Comparison of ENCODE assay signal across 14 mouse cellular contexts in the genomic region with DNA sequence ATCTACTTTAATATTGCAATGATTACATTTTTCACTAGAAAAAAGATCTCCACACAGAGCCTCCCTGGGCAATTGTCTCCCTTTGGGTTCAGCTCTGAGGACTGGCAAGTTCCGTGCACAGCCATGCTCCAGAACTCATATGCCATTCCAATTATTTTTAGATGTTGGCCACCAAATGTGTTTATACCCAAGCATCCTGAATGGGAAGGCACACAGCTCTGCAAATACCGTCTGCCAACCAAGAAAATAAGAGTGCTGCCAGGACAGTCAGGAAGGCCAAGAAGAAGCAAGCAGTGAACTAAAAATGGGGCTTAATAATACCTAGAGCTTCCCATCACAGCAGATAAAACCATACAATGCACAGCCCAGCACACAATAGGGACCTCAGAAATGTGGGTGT.
DNase-seq lines count a peak whose midpoint lies in the region; ATAC-seq lines count a peak whose summit lies in the region.
"Had no signal": no experiment of that assay in that cellular context is flagged by ENCODE, and none has a peak within 500 bp of the region (broad histone marks: within the 10 kb centered on the region; RNA-seq: fewer than 3 reads in every experiment).

No protein-coding gene starts in this region.

- H3K27ac ChIP-seq in forebrain, embryonic 14.5 days (ENCODE audit: low read depth, low read length) = no peak overlapping the region
- no peak overlapping the region for H3K27ac ChIP-seq in forebrain, embryonic 12.5 days
- H3K27ac ChIP-seq in heart, embryonic 11.5 days (ENCODE audit: low read depth, low read length) = no peak overlapping the region
- H3K27ac ChIP-seq: hindbrain, embryonic 13.5 days; limb, embryonic 10.5 days; liver, embryonic 14.5 days had no signal

- no peak overlapping the region for H3K4me2 ChIP-seq in forebrain, embryonic 14.5 days (ENCODE audit: low read length)
- no peak overlapping the region for H3K4me2 ChIP-seq in forebrain, embryonic 12.5 days
- H3K4me2 ChIP-seq in heart, embryonic 11.5 days = no peak overlapping the region
- H3K4me2 ChIP-seq: hindbrain, embryonic 13.5 days had no signal

- DNase-seq in forebrain, embryonic 14.5 days (ENCODE audit: low spot score) = peak; percentile 20
- DNase-seq in heart, adult 9 months (ENCODE audit: low spot score in 2 of 2) = peak; percentile 13 to 16
- DNase-seq in cerebellum, adult 18-20 months = peak; percentile 69 to 79
- peak; percentile 2 to 9 for DNase-seq in heart, postnatal 10 days
- no peak for DNase-seq in spleen, adult 18-20 months
- no peak for DNase-seq in retina, postnatal 1 day
- DNase-seq: kidney, postnatal 10 days; midbrain, embryonic 14.5 days had no signal

- no peak overlapping the region for H3K4me3 ChIP-seq in forebrain, embryonic 14.5 days (ENCODE audit: low read depth, low read length)
- H3K4me3 ChIP-seq in forebrain, embryonic 12.5 days (replicated peaks) = no peak overlapping the region
- no peak overlapping the region for H3K4me3 ChIP-seq in heart, embryonic 11.5 days (ENCODE audit: low read depth, low read length)
- H3K4me3 ChIP-seq: hindbrain, embryonic 13.5 days; limb, embryonic 10.5 days had no signal

- intact Hi-C loops in heart, postnatal 10 days (cut with DNase I) = no loop called here

- 81% methylated on average over 2 of the region's 2 CpGs for WGBS in forebrain, embryonic 14.5 days
- WGBS in forebrain, embryonic 12.5 days = 91% methylated on average over 2 of the region's 2 CpGs
- WGBS in heart, embryonic 11.5 days (ENCODE audit: insufficient replicate concordance) = 85% methylated on average over 2 of the region's 2 CpGs

- H3K9ac ChIP-seq in forebrain, embryonic 14.5 days (ENCODE audit: low read length) = no peak overlapping the region
- no peak overlapping the region for H3K9ac ChIP-seq in forebrain, embryonic 12.5 days
- H3K9ac ChIP-seq in heart, embryonic 11.5 days (ENCODE audit: low read depth, low read length) = no peak overlapping the region
- H3K9ac ChIP-seq: hindbrain, embryonic 13.5 days; liver, embryonic 14.5 days had no signal

- H3K36me3 ChIP-seq in forebrain, embryonic 14.5 days (ENCODE audit: control insufficient read depth, insufficient read depth, low read length) = no peaks in the 10 kb centered on the region
- no peaks in the 10 kb centered on the region for H3K36me3 ChIP-seq in forebrain, embryonic 12.5 days (replicated peaks)
- H3K36me3 ChIP-seq in heart, embryonic 11.5 days (ENCODE audit: control insufficient read depth, insufficient read depth, low read length) = no peaks in the 10 kb centered on the region
- H3K36me3 ChIP-seq: hindbrain, embryonic 13.5 days; limb, embryonic 10.5 days had no signal

- ATAC-seq in forebrain, embryonic 14.5 days = no peak
- ATAC-seq in forebrain, embryonic 12.5 days (ENCODE audit: low FRiP score) = no peak
- no peak for ATAC-seq in heart, embryonic 11.5 days (replicated peaks; ENCODE audit: insufficient number of reproducible peaks, low FRiP score, low TSS enrichment)
- ATAC-seq: intestine, embryonic 16.5 days had no signal

- no peaks in the 10 kb centered on the region for H3K27me3 ChIP-seq in forebrain, embryonic 14.5 days (replicated peaks; ENCODE audit: control insufficient read depth, insufficient read depth, low read length)
- H3K27me3 ChIP-seq in forebrain, embryonic 12.5 days = no peaks in the 10 kb centered on the region
- no peaks in the 10 kb centered on the region for H3K27me3 ChIP-seq in heart, embryonic 11.5 days (ENCODE audit: control insufficient read depth, insufficient read depth, low read length)
- H3K27me3 ChIP-seq: hindbrain, embryonic 13.5 days had no signal

- no peaks in the 10 kb centered on the region for H3K9me3 ChIP-seq in forebrain, embryonic 14.5 days (replicated peaks; ENCODE audit: control insufficient read depth, low read length)
- H3K9me3 ChIP-seq in forebrain, embryonic 12.5 days = no peaks in the 10 kb centered on the region
- no peaks in the 10 kb centered on the region for H3K9me3 ChIP-seq in heart, embryonic 11.5 days (replicated peaks; ENCODE audit: control insufficient read depth, low read length)
- H3K9me3 ChIP-seq: hindbrain, embryonic 13.5 days; limb, embryonic 10.5 days had no signal

- H3K4me1 ChIP-seq in forebrain, embryonic 14.5 days (ENCODE audit: control insufficient read depth, insufficient read depth, low read length) = no peaks in the 10 kb centered on the region
- no peaks in the 10 kb centered on the region for H3K4me1 ChIP-seq in forebrain, embryonic 12.5 days
- H3K4me1 ChIP-seq in heart, embryonic 11.5 days (ENCODE audit: control insufficient read depth, insufficient read depth, low read length) = no peaks in the 10 kb centered on the region
- H3K4me1 ChIP-seq: hindbrain, embryonic 13.5 days; limb, embryonic 10.5 days had no signal

Comparison
In these comparisons a context has a peak if more than half of its experiments do, and no peak if none do; other contexts are left out.
1. DNase-seq: peak in forebrain, embryonic 14.5 days (single experiment), heart, adult 9 months (2 of 2), cerebellum, adult 18-20 months (2 of 2) and heart, postnatal 10 days (2 of 2); none in spleen, adult 18-20 months (0 of 2) and retina, postnatal 1 day (single experiment).